Mouse (Mus musculus) gastrocnemius, adult 18-20 months (tissue): ENCODE measurements at regions not wholly inside any gene's neighbourhood (a gene's known extent, or its start where the extent isn't known, plus 50 kb on each side); places are given as distances from the start of the nearest gene placed in this dataset.

Source experiments
- DNase-seq: peaks from one replicate; pipeline ENCODE4 v3.0.0; 2021; ENCODE audit warnings: low spot score

GRCm38 (mm10) chr2:168338382-168338781, 56.8 kb upstream of the Kcng1 start:
- no peak for DNase-seq

GRCm38 (mm10) chr2:168337611-168338010, 56.1 kb upstream of the Kcng1 start:
- DNase-seq, result peak; percentile 42

- DNase-seq, result no peak
Measured at GRCm38 (mm10) chr2:168335739-168336385, 54.3 kb upstream of the Kcng1 start.

- no peak for DNase-seq
Measured at GRCm38 (mm10) chr2:168334241-168334588, 52.7 kb upstream of the Kcng1 start.

- no peak for DNase-seq
Measured at GRCm38 (mm10) chr2:168333552-168334240, 52.2 kb upstream of the Kcng1 start.

GRCm38 (mm10) chr2:168332972-168333371, 51.4 kb upstream of the Kcng1 start:
- no peak for DNase-seq
